ENCODE assay signal across 24 mouse cellular contexts in the genomic region with DNA sequence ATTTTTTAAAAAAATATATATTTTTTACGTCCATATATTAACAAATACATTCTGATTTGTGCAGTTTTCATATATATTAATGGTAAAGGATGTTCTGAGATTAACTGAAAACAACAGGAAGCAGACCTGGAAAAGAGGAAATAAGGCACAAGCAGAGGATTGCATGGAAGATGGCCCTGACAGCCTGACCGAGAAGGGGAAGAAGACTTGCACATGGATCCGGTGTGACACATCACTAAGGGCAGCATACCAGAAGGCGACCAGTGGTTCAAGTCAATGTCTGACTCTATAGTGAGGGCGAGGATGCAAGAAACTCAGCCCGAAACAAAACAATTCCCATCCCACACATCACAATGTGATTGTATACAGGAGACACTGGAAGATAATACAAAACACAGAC. TPM values are rescaled to one million over a fixed set of nuclear protein-coding genes. Genes with fewer than 3 reads are reported as not detected.
"Had no signal": no experiment of that assay in that cellular context is flagged by ENCODE, and none has a peak within 500 bp of the region (broad histone marks: within the 10 kb centered on the region; RNA-seq: fewer than 3 reads in every experiment).

No protein-coding gene starts in this region.

- H3K4me1 ChIP-seq: limb, embryonic 12.5 days; midbrain, embryonic 12.5 days; midbrain, embryonic 15.5 days; stomach, embryonic 15.5 days had no signal

- ATAC-seq: liver, postnatal 0 days; lung, postnatal 0 days had no signal

- H3K27ac ChIP-seq: left cerebral cortex, adult 2 months; limb, embryonic 12.5 days; limb, embryonic 15.5 days; liver, embryonic 14.5 days; macrophage; midbrain, embryonic 12.5 days; midbrain, embryonic 15.5 days; neural tube, embryonic 13.5 days; stomach, embryonic 15.5 days had no signal

- H3K9ac ChIP-seq: kidney, embryonic 15.5 days; limb, embryonic 12.5 days; limb, embryonic 15.5 days; liver, embryonic 14.5 days; liver, postnatal 0 days; lung, embryonic 14.5 days; midbrain, embryonic 12.5 days; midbrain, embryonic 15.5 days; neural tube, embryonic 13.5 days; stomach, embryonic 15.5 days had no signal

- H3K36me3 ChIP-seq: kidney, embryonic 15.5 days; limb, embryonic 12.5 days; limb, embryonic 15.5 days; midbrain, embryonic 12.5 days; midbrain, embryonic 15.5 days; neural tube, embryonic 13.5 days; stomach, embryonic 15.5 days had no signal

- H3K4me2 ChIP-seq: limb, embryonic 12.5 days; limb, embryonic 15.5 days; liver, embryonic 11.5 days; midbrain, embryonic 12.5 days; neural tube, embryonic 13.5 days; stomach, embryonic 15.5 days had no signal

- H3K4me3 ChIP-seq: kidney, embryonic 15.5 days; limb, embryonic 12.5 days; limb, embryonic 15.5 days; midbrain, embryonic 12.5 days; midbrain, embryonic 15.5 days; myocyte; neural tube, embryonic 13.5 days; stomach, embryonic 15.5 days had no signal

- H3K9me3 ChIP-seq: kidney, embryonic 15.5 days; limb, embryonic 12.5 days; limb, embryonic 15.5 days; midbrain, embryonic 12.5 days; midbrain, embryonic 15.5 days; neural tube, embryonic 13.5 days; stomach, embryonic 15.5 days had no signal

- H3K27me3 ChIP-seq: kidney, embryonic 15.5 days; limb, embryonic 12.5 days; limb, embryonic 15.5 days; midbrain, embryonic 12.5 days; midbrain, embryonic 15.5 days; neural tube, embryonic 13.5 days; stomach, embryonic 15.5 days had no signal

- DNase-seq: kidney, adult 11 months; kidney, adult 8-10 months; kidney, postnatal 10 days; kidney, postnatal 36 days; layer of hippocampus, postnatal 36 days; left cerebral cortex, postnatal 4 days; liver, postnatal 0 days; lung, embryonic 14.5 days; thymus, postnatal 25 days had no signal

RNA-seq across cellular contexts. Expression of a gene that starts 52.2 kb away (rescaled TPM):
- total RNA-seq: megakaryocyte-erythroid progenitor cell, adult 5-6 weeks; monocyte, adult 5-6 weeks had no signal
- polyA plus RNA-seq: macrophage had no signal
